Mouse (Mus musculus) heart, adult 18-20 months (tissue): ENCODE measurements at regions not wholly inside any gene's neighbourhood (a gene's known extent, or its start where the extent isn't known, plus 50 kb on each side); places are given as distances from the start of the nearest gene placed in this dataset.
A peak's percentile ranks its signal among the peaks of the same experiment; 100 is the strongest.

Experiments
- DNase-seq, 2 experiments: peaks; one replicate each; pipeline ENCODE4 v3.0.0; 2021 to 2022; ENCODE audit warnings: mixed read lengths in 1 of 2

DNA sequence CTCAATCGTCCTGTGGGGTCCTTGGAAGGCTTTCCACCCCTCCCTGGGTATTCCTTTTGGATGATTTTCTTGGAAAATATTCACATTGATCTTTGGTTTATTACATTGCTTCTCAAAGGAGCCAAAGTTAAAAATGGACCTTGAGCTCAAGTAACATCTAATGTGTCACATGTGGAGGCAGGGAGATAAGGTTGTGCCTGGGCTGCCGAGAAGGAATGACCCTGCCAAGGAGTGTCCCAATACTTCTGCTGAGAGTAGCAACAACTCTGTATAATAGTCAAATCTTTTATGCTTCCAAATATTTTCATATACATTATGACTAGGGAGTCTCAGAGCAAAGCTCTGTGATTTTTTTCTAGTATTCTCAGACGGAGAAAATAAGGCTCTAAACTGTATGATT lies 113.4 kb upstream of the Nt5c1b start:
- peak; percentile 2 to 9 for DNase-seq

DNA sequence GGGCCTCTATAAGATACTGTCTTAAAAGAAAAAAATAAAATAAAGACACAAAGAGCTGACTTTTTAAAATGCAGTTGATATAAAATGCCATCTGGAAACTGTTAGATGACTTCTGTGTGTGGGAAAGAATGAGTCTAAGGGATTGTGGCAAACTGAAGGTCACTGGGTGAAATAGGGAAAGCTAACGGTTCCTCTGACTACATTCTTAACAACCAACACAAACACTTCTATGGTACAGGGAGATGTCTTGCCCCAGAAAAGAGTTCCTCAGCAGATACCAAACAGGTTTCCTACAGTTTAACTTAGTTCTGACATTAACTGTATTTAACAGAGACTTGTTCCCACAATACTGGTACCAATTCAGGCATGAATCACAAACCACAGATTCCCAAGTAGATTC lies 103.6 kb upstream of the Nt5c1b start:
- DNase-seq, result no peak

DNA sequence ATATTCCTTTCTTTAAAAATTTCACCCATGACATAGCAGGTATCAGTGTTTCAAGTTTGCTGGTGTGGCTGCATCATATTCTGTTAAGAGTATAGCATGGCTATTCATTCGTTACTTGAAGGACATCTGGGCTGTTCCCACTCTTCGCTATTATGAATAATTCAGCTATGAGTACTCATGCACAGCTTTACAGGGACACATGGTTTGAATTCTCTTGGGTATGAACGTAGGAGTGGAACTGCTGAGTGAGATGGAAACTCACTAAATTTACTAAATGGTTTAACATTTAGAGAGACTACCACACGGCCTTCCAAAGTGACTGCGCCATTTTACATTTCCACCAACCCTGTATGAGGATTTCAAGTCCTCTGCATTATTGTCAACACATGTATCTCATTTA lies 97.7 kb upstream of the Nt5c1b start:
- no peak for DNase-seq

DNA sequence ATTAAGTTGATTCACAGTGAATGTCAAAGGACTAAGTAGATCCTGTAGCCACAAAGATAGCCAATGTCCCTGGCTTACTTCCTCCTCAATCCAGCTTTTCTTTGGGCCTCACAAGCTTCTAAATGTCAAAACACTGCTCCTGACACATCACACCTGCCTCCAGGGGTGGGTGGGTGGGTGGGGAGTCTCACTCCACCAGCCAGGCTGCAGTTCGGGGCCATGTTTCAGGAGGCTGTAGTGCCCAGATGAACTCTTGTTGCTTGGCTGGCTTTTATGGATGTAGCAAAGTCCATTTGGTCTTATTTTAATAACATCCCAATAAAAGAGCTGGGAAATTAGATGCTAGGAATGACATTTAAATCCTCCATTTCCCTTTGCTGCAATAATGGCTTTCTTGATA lies 94.5 kb upstream of the Nt5c1b start:
- no peak for DNase-seq

DNA sequence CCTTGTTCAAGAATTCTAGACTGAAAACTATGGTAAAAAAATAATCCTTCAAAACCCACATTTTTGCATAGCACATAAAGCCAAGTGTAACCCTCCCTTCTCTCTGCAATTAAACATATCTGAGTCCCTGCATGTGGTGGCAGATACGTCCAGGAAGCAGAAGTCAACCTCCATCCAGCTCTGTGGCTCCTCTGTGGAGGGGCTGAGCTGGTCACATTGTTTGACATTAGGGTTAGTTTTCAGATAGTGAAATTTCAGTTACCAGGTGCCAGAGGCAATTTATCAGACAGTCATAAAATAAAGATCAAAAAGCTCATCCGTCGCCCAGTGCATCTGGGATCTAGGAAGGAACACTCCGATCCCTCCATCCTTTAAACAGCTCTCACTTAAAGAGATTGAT lies 77.1 kb upstream of the Nt5c1b start:
- no peak for DNase-seq

DNA sequence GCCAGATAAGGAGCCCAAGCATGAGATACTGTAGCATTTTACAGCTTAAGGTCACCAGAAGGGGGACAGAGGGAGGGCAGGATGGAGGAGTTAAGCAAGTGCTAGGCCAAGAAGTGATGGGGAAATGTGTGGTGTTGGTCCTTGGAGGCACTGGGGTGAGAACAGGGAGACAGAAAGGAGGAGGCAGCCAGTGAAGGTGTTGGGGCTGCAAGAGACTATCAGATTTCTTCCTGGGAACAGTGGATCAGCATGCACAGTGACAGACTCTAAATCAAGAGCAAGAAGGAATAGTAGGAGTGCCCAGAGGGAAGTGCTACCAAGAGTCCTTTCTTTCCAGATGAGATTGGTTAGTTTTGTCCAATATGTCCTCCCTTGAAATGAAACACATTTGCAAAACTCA lies 63.8 kb upstream of the Nt5c1b start:
- no peak for DNase-seq
